Mouse (Mus musculus) spleen, adult 2 months (tissue): Measurements from ENCODE around the gene Bcl7a.

Experiments used
- CTCF ChIP-seq: fragments of 200-500 bp; IDR thresholded peaks from 2 replicates; pipeline ENCODE4 v1.5.1; 2011; ENCODE audit warnings: mild to moderate bottlenecking, inconsistent platforms; ENCODE audit not compliant: insufficient read depth, insufficient read length, insufficient replicate concordance; ENCODE audit errors: extremely low read depth
- POLR2A ChIP-seq: fragments of 200-500 bp; IDR thresholded peaks from 2 replicates; pipeline ENCODE4 v1.6.1; 2011; ENCODE audit warnings: low read depth, low read length, inconsistent platforms

- no peak for TF ChIP-seq CTCF
- TF ChIP-seq POLR2A, result no peak
Measured at GRCm38 (mm10) chr5:123300496-123301034, 43.1 kb upstream of the Bcl7a start.
